Mouse (Mus musculus) kidney, postnatal 0 days (tissue): ENCODE results near the gene Mia3. TPM values are rescaled to one million over a fixed set of nuclear protein-coding genes. Genes with fewer than 3 reads are reported as not detected.
A peak's percentile ranks its signal among the peaks of the same experiment; 100 is the strongest.
"Not testable (repeated sequence)": the region's sequence is repeated elsewhere in the genome, so short reads cannot be mapped to it uniquely, and the experiment has no call there.

Experiments used
- ATAC-seq: fragments of 200-750 bp; cut with Nextera tagmentation; replicated peaks from 2 replicates; pipeline ENCODE4 v1.8.0; 2017; ENCODE audit warnings: low read depth, moderate number of reproducible peaks, moderate TSS enrichment, moderate library complexity; ENCODE audit not compliant: low FRiP score
- DNase-seq: peaks from one replicate; pipeline ENCODE4 v3.0.0-alpha.2; 2016; ENCODE audit warnings: low spot score
- H3K27ac ChIP-seq: fragments of 300-500 bp; sonication (generic); 2 replicates; pipeline ENCODE4 v1.5.1; 2014; ENCODE audit warnings: mild to moderate bottlenecking
- H3K27me3 ChIP-seq: fragments of 300-500 bp; sonication (generic); 2 replicates; pipeline ENCODE4 v1.6.1; 2014; ENCODE audit warnings: low read length, mixed read lengths; ENCODE audit not compliant: insufficient read depth
- H3K36me3 ChIP-seq: fragments of 300-500 bp; sonication (generic); 2 replicates; pipeline ENCODE4 v1.6.1; 2014; ENCODE audit warnings: low read length, mixed read lengths; ENCODE audit not compliant: insufficient read depth
- H3K4me1 ChIP-seq: fragments of 300-500 bp; sonication (generic); replicated peaks from 2 replicates; pipeline ENCODE4 v1.6.1; 2014; ENCODE audit warnings: antibody characterized with exemption, low read length, mixed read lengths; ENCODE audit not compliant: insufficient read depth
- H3K4me2 ChIP-seq: fragments of 300-500 bp; sonication (generic); 2 replicates; pipeline ENCODE4 v1.6.1; 2014; ENCODE audit warnings: mild to moderate bottlenecking, low read length, moderate library complexity, mixed read lengths
- H3K4me3 ChIP-seq: fragments of 300-500 bp; sonication (generic); replicated peaks from 2 replicates; pipeline ENCODE4 v1.5.1; 2014; ENCODE audit warnings: low read depth, low read length
- H3K9ac ChIP-seq: fragments of 300-500 bp; sonication (generic); 2 replicates; pipeline ENCODE4 v1.6.1; 2014; ENCODE audit warnings: low read depth, low read length
- H3K9me3 ChIP-seq: fragments of 300-500 bp; sonication (generic); replicated peaks from 2 replicates; pipeline ENCODE4 v1.6.1; 2016; ENCODE audit warnings: low read length, inconsistent platforms, mixed read lengths
- CTCF ChIP-seq: IDR thresholded peaks from 2 replicates; pipeline ENCODE4 v1.5.1; 2016; ENCODE audit warnings: antibody characterized with exemption, low read depth, mild to moderate bottlenecking, moderate library complexity
- WGBS: fragments of 180-500 bp; shearing (Covaris S2); extraction: QIAGEN DNeasy Blood & Tissue Kit; methylation state at CpG from one replicate; pipeline ENCODE4 v1.1.7; 2014; 5-methylcytosine and 5-hydroxymethylcytosine counted together
- polyA plus RNA-seq: library from polyadenylated mRNA; unstranded; fragments of >200 nt; fragmentation: Nextera tagmentation; extraction: Ambion mirVana; gene quantifications from 2 replicates; pipeline ENCODE4 v1.2.1, GENCODE M21; 2015

Gene Mia3
- polyA plus RNA-seq, 1 experiment from 2014 or later, result 60.8 TPM

GRCm38 (mm10) chr1:183382621-183383020 is 13.3 kb upstream of the Mia3 start:
- TF ChIP-seq CTCF, result no peak
- H3K9me3 ChIP-seq, result no peaks in the 10 kb centered on the region
- H3K36me3 ChIP-seq, result no peaks in the 10 kb centered on the region
- no peak overlapping the region for H3K4me2 ChIP-seq
- H3K4me1 ChIP-seq, result no peaks in the 10 kb centered on the region
- no peak overlapping the region for H3K4me3 ChIP-seq
- H3K27me3 ChIP-seq, result 0 out of 2 replicates have a peak, but pooled peaks cover 5% of the 10 kb centered on the region
- no peak for DNase-seq
- H3K9ac ChIP-seq, result no peak overlapping the region
- WGBS, result 85% methylated on average over 2 of the region's 2 CpGs
- ATAC-seq, result no peak
- no peak overlapping the region for H3K27ac ChIP-seq

GRCm38 (mm10) chr1:183381816-183382215 is 12.5 kb upstream of the Mia3 start:
- Histone ChIP-seq H3K4me3 (no peak overlapping the region), H3K27ac (no peak overlapping the region), H3K9ac (no peak overlapping the region), H3K27me3 (0 out of 2 replicates have a peak, but pooled peaks cover 5% of the 10 kb centered on the region), H3K36me3 (no peaks in the 10 kb centered on the region), H3K4me2 (no peak overlapping the region), H3K9me3 (no peaks in the 10 kb centered on the region), H3K4me1 (no peaks in the 10 kb centered on the region)
- no peak for TF ChIP-seq CTCF
- no peak for DNase-seq
- 70% methylated on average over 5 of the region's 5 CpGs for WGBS
- no peak for ATAC-seq

- not testable (repeated sequence) for H3K27ac ChIP-seq, H3K4me1 ChIP-seq, DNase-seq, H3K9me3 ChIP-seq, ATAC-seq, H3K9ac ChIP-seq, H3K27me3 ChIP-seq, H3K4me2 ChIP-seq, H3K36me3 ChIP-seq, H3K4me3 ChIP-seq
- 85% methylated on average over 3 of the region's 3 CpGs for WGBS
Observed at GRCm38 (mm10) chr1:183379376-183379775, 10.0 kb upstream of the Mia3 start.

- H3K4me1 ChIP-seq, result no peaks in the 10 kb centered on the region
- no peak overlapping the region for H3K27ac ChIP-seq
- H3K4me3 ChIP-seq, result no peak overlapping the region
- WGBS, result 74% methylated on average over 10 of the region's 10 CpGs
- no peak overlapping the region for H3K4me2 ChIP-seq
- no peak for ATAC-seq
- no peak for TF ChIP-seq CTCF
- no peak overlapping the region for H3K9ac ChIP-seq
- peak; percentile 7 for DNase-seq
- no peaks in the 10 kb centered on the region for H3K9me3 ChIP-seq
- H3K27me3 ChIP-seq, result 0 out of 2 replicates have a peak, but pooled peaks cover 3% of the 10 kb centered on the region
- H3K36me3 ChIP-seq, result no peaks in the 10 kb centered on the region
Observed at GRCm38 (mm10) chr1:183378321-183378941, 9.1 kb upstream of the Mia3 start.

GRCm38 (mm10) chr1:183377045-183377444 is 7.7 kb upstream of the Mia3 start:
- 81% methylated on average over 4 of the region's 4 CpGs for WGBS
- no peaks in the 10 kb centered on the region for H3K27me3 ChIP-seq
- no peak for TF ChIP-seq CTCF

DNA sequence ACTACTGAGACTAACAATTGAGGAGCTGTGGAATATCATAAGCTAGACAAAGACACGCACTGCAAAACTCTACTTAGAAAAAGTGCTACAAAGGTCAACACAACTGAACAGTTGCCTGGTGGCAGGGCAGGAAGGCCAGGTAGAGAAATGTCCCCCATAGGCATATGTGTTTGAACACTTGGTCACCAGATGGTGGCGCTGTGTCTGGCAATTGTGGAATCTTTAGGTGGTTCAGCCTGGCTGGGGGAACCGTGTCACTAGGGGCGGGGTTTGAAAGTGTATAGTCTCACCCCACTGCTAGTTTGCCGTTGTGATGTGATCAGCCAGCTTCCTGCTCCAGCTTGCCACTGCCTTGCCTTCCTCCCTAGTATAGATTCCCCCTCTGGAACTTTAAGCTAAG is 5.4 kb upstream of the Mia3 start:
- Histone ChIP-seq H3K4me3 (no peak overlapping the region), H3K27me3 (no peaks in the 10 kb centered on the region), H3K4me1 (no peaks in the 10 kb centered on the region), H3K9me3 (no peaks in the 10 kb centered on the region), H3K27ac (no peak overlapping the region), H3K36me3 (no peaks in the 10 kb centered on the region), H3K4me2 (no peak overlapping the region), H3K9ac (no peak overlapping the region)
- ATAC-seq, result no peak
- DNase-seq, result no peak
- 77% methylated on average over 5 of the region's 5 CpGs for WGBS
- TF ChIP-seq CTCF, result peak; percentile 35; the same call in 1 of the 2 replicates

More at GRCm38 (mm10) chr1:183377045-183377444, 7.7 kb upstream of the Mia3 start:
- no peak overlapping the region for H3K27ac ChIP-seq
- no peaks in the 10 kb centered on the region for H3K4me1 ChIP-seq
- H3K9me3 ChIP-seq, result no peaks in the 10 kb centered on the region
- DNase-seq, result no peak
- no peak overlapping the region for H3K9ac ChIP-seq
- H3K36me3 ChIP-seq, result no peaks in the 10 kb centered on the region
- H3K4me2 ChIP-seq, result no peak overlapping the region
- no peak overlapping the region for H3K4me3 ChIP-seq
- ATAC-seq, result no peak
